Mouse (Mus musculus): ENCODE data around the gene Myh7b.

GRCm38 (mm10) chr2:155589521-155589920 lies 21.5 kb upstream of the Myh7b start:
- TF ChIP-seq CTCF (IDR thresholded peaks at IDR 0.05): no peak
- TF ChIP-seq EP300 (IDR thresholded peaks at IDR 0.05): no peak

All from lung, postnatal 0 days (tissue).